Mouse (Mus musculus): Measurements from ENCODE around the gene Hs3st1.

The Hs3st1 gene

GRCm38 (mm10) chr5:39643260-39643923, 111.9 kb downstream of the Hs3st1 start:
- DNase-seq, result peak; percentile 43 to 60

DNA sequence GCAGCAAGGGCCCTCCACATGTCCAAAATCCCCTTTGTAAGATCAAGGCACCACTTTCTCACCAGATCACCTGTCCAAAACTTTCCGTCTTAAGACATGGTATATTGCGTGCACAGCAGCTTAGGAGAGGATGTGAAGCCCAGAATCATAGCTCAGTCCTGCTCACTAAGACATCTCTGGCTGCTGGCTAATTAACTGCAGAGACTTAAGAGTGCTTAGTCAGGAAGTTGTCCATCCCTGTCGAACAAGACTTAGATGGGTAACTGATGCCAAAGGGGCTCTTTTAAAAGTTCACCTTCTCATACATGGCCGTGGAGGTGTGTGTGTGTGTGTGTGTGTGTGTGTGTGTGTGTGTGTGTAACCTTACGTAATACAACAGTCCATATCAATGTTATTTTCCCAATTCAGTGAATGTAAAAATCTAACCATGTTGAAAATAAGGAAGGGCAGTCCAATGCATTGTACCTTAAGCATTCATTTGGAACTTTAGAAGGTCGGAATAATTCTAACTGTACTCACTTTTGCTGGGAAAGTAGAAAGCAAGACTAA, 113.0 kb downstream of the Hs3st1 start:
- DNase-seq, result peak in 1 of 2 experiments; percentile 44

DNA sequence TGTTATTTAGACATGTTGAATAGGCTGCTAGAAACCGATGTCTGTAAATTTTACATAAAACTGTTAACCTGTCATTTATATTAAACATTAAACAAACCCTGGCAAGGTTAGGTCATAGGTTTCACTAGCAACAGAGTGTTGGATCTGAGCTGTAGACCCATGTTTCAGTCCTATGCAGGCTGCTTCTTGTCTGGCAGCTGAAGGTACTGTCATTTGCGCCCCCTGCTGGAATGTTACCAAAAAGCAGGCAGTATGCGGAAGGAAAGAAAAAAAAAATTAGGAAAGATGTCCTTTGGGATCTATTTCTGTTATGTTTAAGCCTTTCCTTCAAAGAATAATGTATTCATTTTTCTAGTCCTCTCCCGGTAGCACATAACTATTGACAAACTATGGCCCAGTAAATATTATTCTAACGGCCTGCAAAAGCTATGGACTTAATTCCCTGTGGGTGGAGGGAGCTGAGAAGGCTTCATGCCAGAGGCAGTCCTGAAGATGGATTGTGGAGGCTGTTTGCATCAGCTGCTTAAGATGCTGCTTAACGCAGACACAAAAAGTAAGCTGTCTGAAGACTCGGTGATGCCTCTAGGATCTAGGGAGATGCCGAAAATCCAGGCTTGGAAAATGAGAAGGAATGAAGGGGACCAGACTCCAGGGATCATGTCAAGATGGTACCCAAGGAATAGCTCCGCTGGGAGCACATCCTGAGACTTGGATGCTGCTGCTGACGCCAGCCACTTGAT, 115.7 kb downstream of the Hs3st1 start:
- peak; percentile 85 to 88 for DNase-seq

DNA sequence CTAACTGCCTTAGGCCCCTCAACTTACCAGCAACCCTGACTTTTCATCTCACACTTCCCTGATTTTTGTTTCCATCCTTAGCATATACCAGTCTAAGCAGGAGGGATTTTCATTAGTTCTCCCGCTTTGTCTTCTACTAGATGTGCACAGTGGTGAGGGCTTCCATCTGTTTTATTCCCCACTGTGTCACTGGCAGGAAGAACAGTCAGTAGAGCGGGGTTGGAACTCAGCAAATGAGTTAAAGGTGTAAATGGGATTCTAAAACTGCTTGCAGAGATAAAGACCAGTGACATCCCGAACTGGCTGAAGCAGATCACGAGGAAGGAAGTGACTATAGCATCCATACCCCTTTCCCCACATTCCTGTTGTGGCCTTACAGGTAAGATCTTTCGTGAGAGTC, 116.3 kb downstream of the Hs3st1 start:
- peak in 1 of 2 experiments; percentile 52 for DNase-seq

DNA sequence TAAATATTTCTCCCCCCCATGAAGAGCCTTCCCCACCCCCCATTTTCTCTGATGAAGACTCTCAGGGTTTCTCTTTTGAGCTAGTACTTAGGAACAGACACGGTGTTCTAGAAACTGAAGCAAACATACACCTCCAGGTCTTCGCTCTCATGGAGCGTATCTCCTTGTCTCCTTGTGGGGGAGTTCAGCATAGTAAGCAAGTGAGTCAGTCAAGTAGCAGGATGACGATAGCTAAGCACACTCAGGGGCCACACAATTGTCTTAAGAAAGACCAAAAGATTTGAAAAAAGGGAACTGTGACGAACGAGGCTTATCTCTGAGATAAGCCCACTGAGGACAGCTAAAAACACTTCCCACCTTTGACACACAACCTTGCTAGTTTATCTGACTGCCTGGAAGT, 117.4 kb downstream of the Hs3st1 start:
- peak in 1 of 2 experiments; percentile 24 for DNase-seq

- peak in 1 of 2 experiments; percentile 8 for DNase-seq
These were observed 119.2 kb downstream of the Hs3st1 start for GRCm38 (mm10) chr5:39636090-39636489.

GRCm38 (mm10) chr5:39634300-39635047, 120.8 kb downstream of the Hs3st1 start:
- peak in 1 of 2 experiments; percentile 18 for DNase-seq

- peak; percentile 36 to 49 for DNase-seq
These were observed 122.1 kb downstream of the Hs3st1 start for GRCm38 (mm10) chr5:39633206-39633605.

- no peak for DNase-seq
These were observed 124.4 kb downstream of the Hs3st1 start for GRCm38 (mm10) chr5:39630841-39631240.

- DNase-seq, result peak; percentile 48 to 64
These were observed 130.2 kb downstream of the Hs3st1 start for GRCm38 (mm10) chr5:39625037-39625473.

DNA sequence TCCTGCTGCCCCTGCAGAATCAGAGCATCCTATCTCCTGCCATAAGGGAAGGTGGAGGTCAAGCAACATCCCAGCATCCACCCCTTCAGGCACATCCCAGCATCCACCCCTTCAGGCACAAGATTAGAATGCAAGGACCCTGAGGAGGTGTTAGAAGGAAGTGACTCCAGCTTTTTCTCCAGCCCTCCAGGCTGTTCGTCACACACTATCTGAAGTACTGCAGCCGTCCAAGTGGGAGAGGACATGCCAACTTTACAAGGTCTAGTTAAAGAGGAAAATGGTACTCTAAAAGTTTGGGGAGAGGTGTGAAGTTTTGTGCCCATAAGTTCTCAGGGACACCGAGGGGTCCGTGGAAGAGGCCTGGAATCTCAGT, 131.1 kb downstream of the Hs3st1 start:
- DNase-seq, result no peak

DNA sequence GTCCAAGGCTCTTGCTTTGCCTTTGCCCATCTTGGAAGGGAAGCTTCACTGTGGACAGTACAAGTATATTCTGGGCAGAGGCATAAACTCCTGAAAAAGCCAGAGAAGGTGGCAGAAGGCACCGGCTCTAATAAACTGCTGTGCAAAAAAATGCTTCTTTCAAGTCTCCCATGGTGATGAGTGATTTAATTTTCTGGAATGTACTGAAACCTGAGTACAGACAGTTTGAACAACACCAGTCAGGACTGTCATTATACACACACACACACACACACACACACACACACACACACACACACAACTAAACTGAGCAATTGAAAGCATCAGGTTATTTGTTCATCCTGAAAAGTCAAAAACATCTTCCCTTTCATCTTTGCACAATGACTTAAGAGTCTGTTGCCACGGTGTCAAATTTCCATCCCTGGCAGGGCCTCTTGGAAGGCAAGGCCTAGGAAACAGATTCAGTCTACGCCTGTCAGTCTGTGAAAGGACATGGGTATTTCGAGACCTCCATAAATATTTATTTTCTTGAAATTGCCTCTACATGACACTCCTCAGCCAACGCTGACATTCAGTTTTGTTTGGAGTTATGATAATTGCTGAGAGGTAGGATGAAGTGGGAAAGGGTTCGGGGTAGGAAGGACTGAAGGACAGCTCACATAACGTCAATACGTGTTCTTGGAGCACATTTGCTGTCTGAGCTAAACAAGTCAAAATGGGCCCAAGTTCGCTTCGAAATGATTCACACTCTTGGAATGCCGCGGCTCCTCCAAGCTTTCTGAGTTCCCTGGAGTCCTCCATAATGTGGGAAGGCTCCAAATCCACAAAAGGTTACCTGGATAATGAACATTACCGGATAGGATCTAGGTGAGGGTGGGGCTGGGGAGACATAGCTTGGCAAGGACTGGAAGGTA, 131.7 kb downstream of the Hs3st1 start:
- DNase-seq, result no peak

DNA sequence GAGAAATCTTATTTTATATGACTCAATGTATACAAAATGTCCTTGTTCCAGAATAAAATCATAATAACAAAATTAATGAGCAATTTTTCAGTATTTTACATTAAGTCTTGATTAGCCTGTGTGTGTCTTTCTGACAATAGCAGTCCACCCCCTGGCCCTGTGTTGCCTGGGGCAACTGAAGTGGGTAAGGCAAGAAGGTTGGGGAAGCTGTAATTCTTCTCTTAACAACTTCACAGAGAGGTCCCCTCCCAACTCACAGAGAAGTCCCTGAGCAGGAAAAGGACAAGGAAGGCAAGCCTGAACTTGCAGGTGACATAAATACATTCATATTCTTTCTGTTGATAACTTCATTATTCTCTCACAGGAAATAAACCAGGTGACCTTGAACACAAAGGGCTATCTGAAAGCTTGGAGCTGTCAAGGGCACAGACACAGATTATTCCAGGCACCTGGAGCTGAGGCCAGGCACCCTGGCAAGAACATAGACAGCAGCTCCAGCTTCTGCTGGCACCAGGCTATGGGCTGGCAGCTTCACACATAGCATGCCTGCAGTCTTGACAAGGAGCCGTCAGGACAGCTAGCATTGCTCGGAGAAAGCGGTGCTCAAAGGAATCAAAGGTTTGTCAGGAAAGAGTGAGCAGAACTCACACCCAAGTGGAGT, 134.9 kb downstream of the Hs3st1 start:
- peak; percentile 70 to 75 for DNase-seq

GRCm38 (mm10) chr5:39617354-39617977, 137.8 kb downstream of the Hs3st1 start:
- DNase-seq, result peak in 1 of 2 experiments; percentile 33

DNA sequence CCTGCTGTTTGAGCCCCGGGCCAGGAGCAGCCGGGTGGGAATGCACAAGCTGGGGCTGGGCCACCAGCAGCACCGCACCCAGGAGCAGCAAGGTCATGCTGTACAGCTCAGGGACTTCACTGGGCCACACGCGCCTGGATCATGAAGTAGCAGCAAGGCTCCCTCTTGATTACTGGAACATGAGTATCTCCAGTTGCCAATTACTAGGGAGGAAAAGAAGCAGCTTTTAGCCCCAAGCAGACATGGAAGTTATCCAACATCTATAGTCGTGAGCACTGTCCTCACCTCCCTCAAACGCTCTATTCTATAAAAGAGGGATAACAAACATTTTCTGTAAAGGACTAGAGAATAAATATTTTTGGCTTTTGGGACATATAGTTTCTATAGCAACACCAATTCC, 140.1 kb downstream of the Hs3st1 start:
- peak in 1 of 2 experiments; percentile 27 for DNase-seq

DNA sequence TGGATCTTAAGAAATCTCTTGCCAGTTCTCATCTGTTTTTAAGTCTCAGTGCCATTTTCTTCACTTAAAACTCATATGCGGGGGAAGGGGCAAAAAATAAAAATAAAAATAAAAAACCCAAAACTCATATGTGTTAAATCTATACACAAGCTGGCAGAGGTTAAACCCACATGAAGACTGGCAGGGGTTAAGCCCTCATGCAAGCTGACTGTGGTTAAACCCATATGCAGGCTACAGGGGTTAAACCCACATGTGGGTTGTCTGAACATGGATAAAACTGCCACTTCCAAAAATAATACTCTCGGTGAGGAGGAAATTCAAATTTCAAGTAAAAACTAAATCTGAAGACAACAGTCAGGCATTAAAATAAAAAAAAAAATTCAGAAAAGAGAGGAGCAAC, 141.7 kb downstream of the Hs3st1 start:
- no peak for DNase-seq

DNA sequence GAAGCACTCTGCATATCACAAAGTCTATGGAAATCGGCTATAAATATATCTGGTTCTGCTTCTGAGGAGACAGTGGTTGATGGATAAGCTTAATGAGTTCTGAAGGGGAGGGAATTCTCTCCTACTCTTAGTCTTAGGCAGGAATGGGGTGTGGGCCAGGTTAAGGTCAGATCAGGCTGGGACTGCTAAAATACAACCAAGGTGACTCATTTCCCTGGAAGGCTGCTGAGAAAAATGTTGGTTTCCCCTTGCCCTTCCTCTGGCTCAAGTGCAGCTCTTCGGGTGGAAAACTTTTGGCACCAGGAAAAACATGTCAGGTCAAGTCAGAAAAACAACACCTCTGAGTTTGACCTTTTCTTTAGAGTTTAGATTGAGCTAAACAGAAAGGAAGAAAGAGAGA, 143.0 kb downstream of the Hs3st1 start:
- DNase-seq, result no peak

- no peak for DNase-seq
These were observed 147.0 kb downstream of the Hs3st1 start for GRCm38 (mm10) chr5:39608260-39608659.

DNA sequence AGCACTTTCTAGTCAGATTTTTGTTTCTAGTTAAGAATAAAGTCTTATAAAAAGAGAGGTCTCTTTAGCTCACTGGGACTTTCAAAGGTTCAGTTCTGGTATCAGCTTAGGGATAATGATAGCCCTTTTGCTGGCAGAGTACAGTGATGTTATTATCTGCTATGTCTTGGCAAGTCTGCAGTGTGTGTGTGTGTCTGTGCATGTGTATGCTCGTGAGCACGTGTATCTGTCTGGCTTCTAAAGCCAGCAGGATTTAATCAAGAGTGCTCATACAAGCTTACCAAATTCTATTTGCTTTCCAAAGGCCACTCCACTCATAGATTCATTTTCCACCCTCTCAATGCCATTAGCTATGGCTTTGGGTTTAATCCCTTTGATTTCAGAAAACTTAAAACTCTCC, 160.5 kb downstream of the Hs3st1 start:
- no peak for DNase-seq

Data from cerebellum, adult 18-20 months (tissue).